Mouse (Mus musculus): ENCODE results near the gene Rbms3.

DNA sequence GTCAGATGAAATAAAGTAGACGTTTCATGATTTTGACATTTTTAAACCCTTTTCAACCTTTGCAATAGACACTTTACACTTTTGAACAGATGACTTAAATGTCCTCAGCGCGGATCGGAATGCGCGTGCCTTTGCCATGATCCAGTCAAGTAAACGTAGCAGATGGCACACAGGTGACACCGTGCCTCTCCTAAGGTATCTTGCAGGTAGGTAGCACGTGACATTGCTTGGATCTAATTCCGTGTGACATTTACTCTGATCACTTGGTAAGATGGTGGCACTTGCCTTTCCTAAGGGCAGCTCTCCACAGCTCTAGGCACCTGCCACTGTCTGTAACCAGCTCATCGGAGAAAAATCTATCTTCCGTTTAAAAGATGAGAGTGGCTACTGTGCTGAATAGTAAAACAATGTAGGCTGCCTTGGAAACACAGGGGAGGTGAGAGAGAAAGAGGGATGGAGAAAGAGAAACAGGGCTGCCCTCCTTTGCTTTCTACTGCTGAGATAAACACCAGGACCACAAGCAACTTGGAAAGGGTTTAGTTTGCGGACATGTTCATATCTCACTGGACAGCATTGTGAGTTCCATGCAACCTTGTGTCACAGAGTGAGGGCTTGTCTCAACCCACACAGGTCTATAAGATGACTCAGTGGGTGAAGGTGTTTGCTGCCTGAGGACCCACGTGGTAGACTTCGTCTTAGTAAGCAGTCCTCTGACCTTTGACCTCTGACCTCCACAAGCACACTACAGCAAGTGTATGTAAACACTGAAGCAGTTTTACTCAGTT lies 338.5 kb downstream of the Rbms3 start:
- TF ChIP-seq ZC3H11A (IDR thresholded peaks at IDR 0.05; ENCODE audit: borderline replicate concordance, low read depth, low read length) (no peak), HCFC1 (IDR thresholded peaks at IDR 0.05; ENCODE audit: borderline replicate concordance, insufficient read depth, low read length) (no peak), ZNF384 (IDR thresholded peaks at IDR 0.05; ENCODE audit: low read depth, low read length) (no peak), MAFK (IDR thresholded peaks at IDR 0.05; ENCODE audit: insufficient read depth, low read depth, low read length) (no peak)

Measured in ES-E14 (cell line).